Mouse (Mus musculus): ENCODE results near the gene Fam234b.

Gene Fam234b

GRCm38 (mm10) chr6:135182925-135183324 is 14.9 kb upstream of the Fam234b start:
- no peak for DNase-seq (ENCODE audit: low read depth, low spot score)

- DNase-seq (ENCODE audit: low read depth, low spot score): no peak
Observed at GRCm38 (mm10) chr6:135183961-135184360, 13.8 kb upstream of the Fam234b start.

GRCm38 (mm10) chr6:135187076-135187917 is 10.5 kb upstream of the Fam234b start:
- DNase-seq (ENCODE audit: low read depth, low spot score): no peak

- no peak for DNase-seq (ENCODE audit: low read depth, low spot score)
Observed at GRCm38 (mm10) chr6:135188629-135189028, 9.1 kb upstream of the Fam234b start.

- no peak for DNase-seq (ENCODE audit: low read depth, low spot score)
Observed at GRCm38 (mm10) chr6:135190122-135190521, 7.7 kb upstream of the Fam234b start.

GRCm38 (mm10) chr6:135191906-135192305 is 5.9 kb upstream of the Fam234b start:
- DNase-seq (ENCODE audit: low read depth, low spot score): no peak

GRCm38 (mm10) chr6:135192993-135193392 is 4.8 kb upstream of the Fam234b start:
- DNase-seq (ENCODE audit: low read depth, low spot score): no peak

- no peak for DNase-seq (ENCODE audit: low read depth, low spot score)
Observed at GRCm38 (mm10) chr6:135193733-135194132, 4.0 kb upstream of the Fam234b start.

- DNase-seq (ENCODE audit: low read depth, low spot score): no peak
Observed at GRCm38 (mm10) chr6:135194907-135195306, 2.9 kb upstream of the Fam234b start.

GRCm38 (mm10) chr6:135196707-135197106 is 1.1 kb upstream of the Fam234b start:
- no peak for DNase-seq (ENCODE audit: low read depth, low spot score)

GRCm38 (mm10) chr6:135197446-135197845 is 331 bp upstream of the Fam234b start:
- DNase-seq (ENCODE audit: low read depth, low spot score): no peak

- no peak for DNase-seq (ENCODE audit: low read depth, low spot score)
Observed at GRCm38 (mm10) chr6:135198726-135199125, 949 bp downstream of the Fam234b start.

GRCm38 (mm10) chr6:135200122-135200957 is 2.6 kb downstream of the Fam234b start:
- no peak for DNase-seq (ENCODE audit: low read depth, low spot score)

GRCm38 (mm10) chr6:135202668-135203067 is 4.9 kb downstream of the Fam234b start:
- DNase-seq (ENCODE audit: low read depth, low spot score): no peak

GRCm38 (mm10) chr6:135203737-135204136 is 6.0 kb downstream of the Fam234b start:
- no peak for DNase-seq (ENCODE audit: low read depth, low spot score)

- DNase-seq (ENCODE audit: low read depth, low spot score): no peak
Observed at GRCm38 (mm10) chr6:135204869-135205268, 7.1 kb downstream of the Fam234b start.

GRCm38 (mm10) chr6:135205802-135206201 is 8.0 kb downstream of the Fam234b start:
- DNase-seq (ENCODE audit: low read depth, low spot score): no peak

- no peak for DNase-seq (ENCODE audit: low read depth, low spot score)
Observed at GRCm38 (mm10) chr6:135206909-135207308, 9.1 kb downstream of the Fam234b start.

- no peak for DNase-seq (ENCODE audit: low read depth, low spot score)
Observed at GRCm38 (mm10) chr6:135211169-135211568, 13.4 kb downstream of the Fam234b start.

GRCm38 (mm10) chr6:135212666-135213065 is 14.9 kb downstream of the Fam234b start:
- DNase-seq (ENCODE audit: low read depth, low spot score): peak; percentile 53

GRCm38 (mm10) chr6:135218330-135218729 is 20.6 kb downstream of the Fam234b start:
- DNase-seq (ENCODE audit: low read depth, low spot score): no peak

GRCm38 (mm10) chr6:135219916-135220315 is 22.1 kb downstream of the Fam234b start:
- DNase-seq (ENCODE audit: low read depth, low spot score): no peak

All from retina, postnatal 7 days (tissue).